Mouse (Mus musculus): ENCODE measurements around the gene Epb41l4b.

Gene Epb41l4b

GRCm38 (mm10) chr4:57114617-57115592, 28.3 kb downstream of the Epb41l4b start:
- peak in 1 of 2 experiments; percentile 25 for DNase-seq (ENCODE audit: low spot score in 2 of 2)

GRCm38 (mm10) chr4:57113472-57114216, 29.6 kb downstream of the Epb41l4b start:
- DNase-seq (ENCODE audit: low spot score in 2 of 2): no peak

- no peak for DNase-seq (ENCODE audit: low spot score in 2 of 2)
Measured at GRCm38 (mm10) chr4:57111992-57112540, 31.2 kb downstream of the Epb41l4b start.

GRCm38 (mm10) chr4:57111411-57111810, 31.8 kb downstream of the Epb41l4b start:
- no peak for DNase-seq (ENCODE audit: low spot score in 2 of 2)

GRCm38 (mm10) chr4:57109543-57109942, 33.7 kb downstream of the Epb41l4b start:
- no peak for DNase-seq (ENCODE audit: low spot score in 2 of 2)

GRCm38 (mm10) chr4:57105339-57105738, 37.9 kb downstream of the Epb41l4b start:
- DNase-seq (ENCODE audit: low spot score in 2 of 2): no peak

- no peak for DNase-seq (ENCODE audit: low spot score in 2 of 2)
Measured at GRCm38 (mm10) chr4:57103830-57104229, 39.4 kb downstream of the Epb41l4b start.

GRCm38 (mm10) chr4:57101095-57101494, 42.1 kb downstream of the Epb41l4b start:
- DNase-seq (ENCODE audit: low spot score in 2 of 2): no peak

- no peak for DNase-seq (ENCODE audit: low spot score in 2 of 2)
Measured at GRCm38 (mm10) chr4:57097411-57097810, 45.8 kb downstream of the Epb41l4b start.

GRCm38 (mm10) chr4:57095569-57095968, 47.7 kb downstream of the Epb41l4b start:
- no peak for DNase-seq (ENCODE audit: low spot score in 2 of 2)

GRCm38 (mm10) chr4:57091363-57091762, 51.9 kb downstream of the Epb41l4b start:
- no peak for DNase-seq (ENCODE audit: low spot score in 2 of 2)

- DNase-seq (ENCODE audit: low spot score in 2 of 2): no peak
Measured at GRCm38 (mm10) chr4:57088301-57088700, 54.9 kb downstream of the Epb41l4b start.

GRCm38 (mm10) chr4:57085750-57086400, 57.4 kb downstream of the Epb41l4b start:
- DNase-seq (ENCODE audit: low spot score in 2 of 2): no peak

GRCm38 (mm10) chr4:57083653-57084052, 59.6 kb downstream of the Epb41l4b start:
- no peak for DNase-seq (ENCODE audit: low spot score in 2 of 2)

GRCm38 (mm10) chr4:57082775-57083428, 60.3 kb downstream of the Epb41l4b start:
- no peak for DNase-seq (ENCODE audit: low spot score in 2 of 2)

- DNase-seq (ENCODE audit: low spot score in 2 of 2): no peak
Measured at GRCm38 (mm10) chr4:57081463-57081862, 61.8 kb downstream of the Epb41l4b start.

GRCm38 (mm10) chr4:57073843-57074242, 69.4 kb downstream of the Epb41l4b start:
- DNase-seq (ENCODE audit: low spot score in 2 of 2): no peak

GRCm38 (mm10) chr4:57073174-57073573, 70.1 kb downstream of the Epb41l4b start:
- DNase-seq (ENCODE audit: low spot score in 2 of 2): no peak

- DNase-seq (ENCODE audit: low spot score in 2 of 2): no peak
Measured at GRCm38 (mm10) chr4:57070640-57071039, 72.6 kb downstream of the Epb41l4b start.

GRCm38 (mm10) chr4:57068397-57068796, 74.8 kb downstream of the Epb41l4b start:
- no peak for DNase-seq (ENCODE audit: low spot score in 2 of 2)

- no peak for DNase-seq (ENCODE audit: low spot score in 2 of 2)
Measured at GRCm38 (mm10) chr4:57067801-57068200, 75.4 kb downstream of the Epb41l4b start.
